Mouse (Mus musculus) megakaryocyte, embryonic 14.5 days (primary cell): ENCODE data around the gene Zfp106.

ENCODE experiments used
- FLI1 ChIP-seq: IDR thresholded peaks from 2 replicates; pipeline ENCODE4 v1.6.1; 2012; ENCODE audit warnings: low read length, inconsistent platforms, mixed read lengths
- GATA1 ChIP-seq: IDR thresholded peaks from 3 replicates; pipeline ENCODE4 v1.6.1; 2012; ENCODE audit warnings: mixed read lengths, low read length, inconsistent platforms, borderline replicate concordance

DNA sequence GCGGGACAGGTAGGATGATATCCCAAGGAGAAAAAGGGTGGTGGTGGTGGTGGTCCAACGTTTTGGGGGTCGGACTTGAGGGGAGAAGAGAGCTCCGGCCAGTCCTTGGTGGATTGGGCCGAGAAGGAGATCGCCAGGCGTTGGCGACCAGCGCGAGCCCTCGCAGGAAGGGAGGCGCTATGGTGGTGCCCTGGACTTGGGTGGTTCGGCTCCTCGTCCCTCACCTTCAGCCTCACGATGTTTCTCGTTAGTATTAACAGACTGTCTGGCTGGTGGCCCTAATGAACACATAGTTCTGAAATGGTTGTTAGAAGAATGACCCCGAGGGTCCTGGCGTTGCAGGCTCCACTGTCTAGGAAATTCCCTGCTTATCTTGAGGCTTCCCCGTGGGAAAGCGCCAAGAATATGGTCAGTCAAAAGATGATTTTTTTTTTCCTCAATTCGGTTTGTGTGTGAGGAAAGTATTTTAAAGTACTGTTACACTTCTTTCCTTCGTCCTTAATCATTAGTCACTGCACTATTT lies 4.2 kb upstream of the Zfp106 start:
- TF ChIP-seq GATA1 (no peak), FLI1 (no peak)
